Mouse (Mus musculus) megakaryocyte, embryonic 14.5 days (primary cell): ENCODE data around the gene Bbs5. TPM values are rescaled to one million over a fixed set of nuclear protein-coding genes. Genes with fewer than 3 reads are reported as not detected.
A peak's percentile ranks its signal among the peaks of the same experiment; 100 is the strongest.

Experiments
- H3K27me3 ChIP-seq: replicated peaks from 2 replicates; pipeline ENCODE3; 2012; ENCODE audit warnings: inconsistent platforms
- H3K36me3 ChIP-seq: replicated peaks from 2 replicates; pipeline ENCODE3; 2012; ENCODE audit warnings: low read length, inconsistent platforms, mixed read lengths
- H3K4me1 ChIP-seq: 2 replicates; pipeline ENCODE4 v1.6.1; 2012; ENCODE audit warnings: inconsistent platforms
- H3K4me3 ChIP-seq: replicated peaks from 2 replicates; pipeline ENCODE3; 2012; ENCODE audit warnings: moderate library complexity, mild to moderate bottlenecking, inconsistent platforms
- H3K9me3 ChIP-seq: 2 replicates; pipeline ENCODE4 v1.6.1; 2012; ENCODE audit warnings: inconsistent platforms
- FLI1 ChIP-seq: IDR thresholded peaks from 2 replicates; pipeline ENCODE4 v1.6.1; 2012; ENCODE audit warnings: low read length, inconsistent platforms, mixed read lengths
- GATA1 ChIP-seq: IDR thresholded peaks from 3 replicates; pipeline ENCODE4 v1.6.1; 2012; ENCODE audit warnings: mixed read lengths, low read length, inconsistent platforms, borderline replicate concordance
- polyA plus RNA-seq: library from polyadenylated mRNA; stranded (reverse); fragments of >175 nt; gene quantifications from 2 replicates; pipeline ENCODE4 v1.2.3, GENCODE M21; 2012; ENCODE audit warnings: low replicate concordance; ENCODE audit not compliant: insufficient read depth

The Bbs5 gene
- polyA plus RNA-seq, 1 experiment, result not detected

GRCm38 (mm10) chr2:69690214-69690613, 43.2 kb downstream of the Bbs5 start:
- TF ChIP-seq FLI1 (no peak), GATA1 (no peak)
- Histone ChIP-seq H3K9me3 (no peaks in the 10 kb centered on the region), H3K4me1 (no peaks in the 10 kb centered on the region), H3K27me3 (no peaks in the 10 kb centered on the region), H3K36me3 (peaks cover 71% of the 10 kb centered on the region), H3K4me3 (no peak overlapping the region)

GRCm38 (mm10) chr2:69690843-69691242, 43.9 kb downstream of the Bbs5 start:
- Histone ChIP-seq H3K9me3 (no peaks in the 10 kb centered on the region), H3K36me3 (peaks cover 72% of the 10 kb centered on the region), H3K4me3 (no peak overlapping the region), H3K27me3 (no peaks in the 10 kb centered on the region), H3K4me1 (no peaks in the 10 kb centered on the region)
- TF ChIP-seq GATA1, result no peak
- TF ChIP-seq FLI1, result no peak

- H3K36me3 ChIP-seq, result peaks cover 81% of the 10 kb centered on the region
- H3K4me3 ChIP-seq, result no peak overlapping the region
- H3K4me1 ChIP-seq, result no peaks in the 10 kb centered on the region
- TF ChIP-seq GATA1 (no peak), FLI1 (no peak)
- H3K27me3 ChIP-seq, result no peaks in the 10 kb centered on the region
- no peaks in the 10 kb centered on the region for H3K9me3 ChIP-seq
These were observed 46.5 kb downstream of the Bbs5 start for GRCm38 (mm10) chr2:69693501-69693900.

- Histone ChIP-seq H3K4me3 (no peak overlapping the region), H3K36me3 (peaks cover 88% of the 10 kb centered on the region), H3K27me3 (no peaks in the 10 kb centered on the region), H3K9me3 (no peaks in the 10 kb centered on the region), H3K4me1 (no peaks in the 10 kb centered on the region)
- TF ChIP-seq GATA1 (no peak), FLI1 (no peak)
These were observed 53.5 kb downstream of the Bbs5 start for GRCm38 (mm10) chr2:69700446-69700845.

GRCm38 (mm10) chr2:69712171-69712570, 65.2 kb downstream of the Bbs5 start:
- Histone ChIP-seq H3K36me3 (peaks cover 31% of the 10 kb centered on the region), H3K4me3 (no peak overlapping the region)

GRCm38 (mm10) chr2:69712981-69713625, 66.1 kb downstream of the Bbs5 start, which contains the start of gene Fastkd1:
TSS of gene Fastkd1 (minus strand) at chr2:69713516.
- no peaks in the 10 kb centered on the region for H3K27me3 ChIP-seq
- H3K4me1 ChIP-seq, result peaks cover 38% of the 10 kb centered on the region
- peak within 1 kb of the TSS; percentile 96 for H3K4me3 ChIP-seq
- no peaks in the 10 kb centered on the region for H3K9me3 ChIP-seq
- TF ChIP-seq GATA1 (no peak), FLI1 (no peak)
- H3K36me3 ChIP-seq, result peaks cover 23% of the 10 kb centered on the region

More at GRCm38 (mm10) chr2:69712171-69712570, 65.2 kb downstream of the Bbs5 start:
- H3K4me1 ChIP-seq, result peaks cover 32% of the 10 kb centered on the region
- no peaks in the 10 kb centered on the region for H3K9me3 ChIP-seq
- TF ChIP-seq GATA1 (no peak), FLI1 (no peak)
- H3K27me3 ChIP-seq, result no peaks in the 10 kb centered on the region

- no peak for TF ChIP-seq FLI1
- TF ChIP-seq GATA1, result no peak
- Histone ChIP-seq H3K27me3 (no peaks in the 10 kb centered on the region), H3K4me1 (peaks cover 43% of the 10 kb centered on the region), H3K4me3 (peak overlapping the region; percentile 96), H3K36me3 (peaks cover 18% of the 10 kb centered on the region), H3K9me3 (no peaks in the 10 kb centered on the region)
These were observed 66.6 kb downstream of the Bbs5 start for GRCm38 (mm10) chr2:69713626-69714014.

- Histone ChIP-seq H3K4me1 (peaks cover 48% of the 10 kb centered on the region), H3K36me3 (peaks cover 15% of the 10 kb centered on the region), H3K4me3 (no peak overlapping the region), H3K9me3 (no peaks in the 10 kb centered on the region), H3K27me3 (no peaks in the 10 kb centered on the region)
- TF ChIP-seq GATA1, result no peak
- TF ChIP-seq FLI1, result no peak
These were observed 67.2 kb downstream of the Bbs5 start for GRCm38 (mm10) chr2:69714126-69714525.

- Histone ChIP-seq H3K27me3 (no peaks in the 10 kb centered on the region), H3K9me3 (no peaks in the 10 kb centered on the region), H3K4me1 (peaks cover 56% of the 10 kb centered on the region), H3K36me3 (no peaks in the 10 kb centered on the region), H3K4me3 (no peak overlapping the region)
- no peak for TF ChIP-seq GATA1
- no peak for TF ChIP-seq FLI1
These were observed 69.5 kb downstream of the Bbs5 start for GRCm38 (mm10) chr2:69716483-69716882.

Other genes starting within 250 kb of the Bbs5 start
- gene Lrp2, start 61.1 kb upstream of the Bbs5 start, polyA plus RNA-seq, result not detected in 2 replicates
- gene Klhl41, start 22.9 kb downstream of the Bbs5 start, polyA plus RNA-seq, result not detected in 2 replicates
- not detected in 2 replicates for gene Fastkd1, start 66.3 kb downstream of the Bbs5 start, polyA plus RNA-seq
- 7.5 and 12.7 TPM in 2 replicates for gene Ppig, start 75.4 kb downstream of the Bbs5 start, polyA plus RNA-seq
- 0.54 TPM in 1 of 2 replicates, not detected in the other for gene Ccdc173, start 142.4 kb downstream of the Bbs5 start, polyA plus RNA-seq
- 5.8 TPM in 1 of 2 replicates, not detected in the other for gene Phospho2, start 142.5 kb downstream of the Bbs5 start, polyA plus RNA-seq
- gene Klhl23, start 174.8 kb downstream of the Bbs5 start, polyA plus RNA-seq, result 0.20 and 3.8 TPM in 2 replicates
- 26.3 TPM in 1 of 2 replicates, not detected in the other for gene Ssb, start 214.4 kb downstream of the Bbs5 start, polyA plus RNA-seq
- gene Mettl5, start 238.4 kb downstream of the Bbs5 start, polyA plus RNA-seq, result 62.5 and 68.5 TPM in 2 replicates